Mouse (Mus musculus) liver, embryonic 12.5 days (tissue): ENCODE measurements at regions not wholly inside any gene's neighbourhood (a gene's known extent, or its start where the extent isn't known, plus 50 kb on each side); places are given as distances from the start of the nearest gene placed in this dataset.

Experiments used
- ATAC-seq: fragments of 200-750 bp; cut with Nextera tagmentation; 2 replicates; pipeline ENCODE4 v1.8.0; 2017; ENCODE audit warnings: moderate number of reproducible peaks, mild to moderate bottlenecking, moderate library complexity
- H3K27ac ChIP-seq: fragments of 300-500 bp; sonication (generic); 2 replicates; pipeline ENCODE4 v1.5.1; 2016; ENCODE audit warnings: mild to moderate bottlenecking
- H3K27me3 ChIP-seq: fragments of 300-500 bp; sonication (generic); replicated peaks from 2 replicates; pipeline ENCODE4 v1.6.1; 2016; ENCODE audit warnings: mild to moderate bottlenecking, moderate library complexity
- H3K36me3 ChIP-seq: fragments of 300-500 bp; sonication (generic); 2 replicates; pipeline ENCODE4 v1.6.1; 2016; ENCODE audit warnings: mild to moderate bottlenecking, moderate library complexity
- H3K4me1 ChIP-seq: fragments of 300-500 bp; sonication (generic); 2 replicates; pipeline ENCODE4 v1.6.1; 2016
- H3K4me2 ChIP-seq: fragments of 300-500 bp; sonication (generic); 2 replicates; pipeline ENCODE4 v1.6.1; 2016; ENCODE audit warnings: mild to moderate bottlenecking, moderate library complexity
- H3K4me3 ChIP-seq: fragments of 300-500 bp; sonication (generic); 2 replicates; pipeline ENCODE4 v1.5.1; 2016; ENCODE audit warnings: mild to moderate bottlenecking, moderate library complexity
- H3K9ac ChIP-seq: fragments of 300-500 bp; sonication (generic); 2 replicates; pipeline ENCODE4 v1.6.1; 2016; ENCODE audit warnings: mild to moderate bottlenecking, moderate library complexity
- H3K9me3 ChIP-seq: fragments of 300-500 bp; sonication (generic); replicated peaks from 2 replicates; pipeline ENCODE4 v1.6.1; 2016; ENCODE audit warnings: mild to moderate bottlenecking, moderate library complexity
- WGBS: fragments of 180-500 bp; shearing (Covaris S2); methylation state at CpG from one replicate; pipeline ENCODE4 v1.1.7; 2016; ENCODE audit not compliant: insufficient replicate concordance; 5-methylcytosine and 5-hydroxymethylcytosine counted together

DNA sequence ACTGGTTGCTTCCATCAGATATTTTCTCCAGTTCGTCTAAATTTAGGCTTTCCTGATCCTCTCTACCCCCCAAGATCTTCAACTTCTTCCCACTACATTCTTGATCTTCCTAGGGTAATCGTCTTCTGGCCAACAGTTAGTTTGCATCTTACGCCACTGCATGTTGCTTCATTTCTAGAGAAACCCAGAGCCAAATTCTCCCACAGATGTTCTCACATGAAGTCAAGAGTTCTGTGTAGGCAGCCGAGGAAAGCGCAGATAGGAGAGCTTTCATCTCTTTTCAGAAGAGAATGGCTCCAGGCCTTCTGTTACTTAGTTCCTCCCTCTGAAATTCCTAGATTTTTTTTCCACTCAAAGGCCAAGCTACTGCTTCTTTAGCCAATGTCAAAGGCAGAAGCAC is 179.9 kb downstream of the Fgf10 start:
- H3K36me3 ChIP-seq, result no peaks in the 10 kb centered on the region
- no peak overlapping the region for H3K9ac ChIP-seq
- no peaks in the 10 kb centered on the region for H3K4me1 ChIP-seq
- H3K9me3 ChIP-seq, result no peaks in the 10 kb centered on the region
- WGBS, result 79% methylated on average over 5 of the region's 5 CpGs
- no peak overlapping the region for H3K4me3 ChIP-seq
- no peaks in the 10 kb centered on the region for H3K27me3 ChIP-seq
- H3K4me2 ChIP-seq, result no peak overlapping the region
- no peak overlapping the region for H3K27ac ChIP-seq
- no peak for ATAC-seq

DNA sequence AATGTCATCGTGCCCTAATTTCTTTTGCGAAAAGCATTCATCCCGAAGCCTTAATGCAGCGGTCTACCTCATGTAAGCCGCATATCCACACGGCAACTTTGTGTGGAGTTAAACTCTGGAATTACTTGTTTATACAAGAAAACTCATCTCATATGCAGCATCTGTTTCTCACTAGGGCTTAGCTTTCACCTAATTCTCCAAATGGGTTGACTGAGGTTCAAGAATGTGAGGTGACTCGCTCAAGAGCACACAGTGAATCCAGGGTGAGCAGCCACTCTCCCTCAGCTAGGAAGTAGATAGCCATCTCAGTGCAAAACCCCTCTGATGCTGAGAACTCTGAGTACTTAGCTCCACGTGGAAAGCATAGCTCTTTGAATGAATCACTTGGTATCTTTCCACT is 181.1 kb downstream of the Fgf10 start:
- no peak for ATAC-seq
- Histone ChIP-seq H3K27ac (no peak overlapping the region), H3K9ac (no peak overlapping the region), H3K36me3 (no peaks in the 10 kb centered on the region), H3K4me1 (no peaks in the 10 kb centered on the region), H3K9me3 (no peaks in the 10 kb centered on the region), H3K27me3 (no peaks in the 10 kb centered on the region), H3K4me3 (no peak overlapping the region), H3K4me2 (no peak overlapping the region)
- WGBS, result 76% methylated on average over 8 of the region's 8 CpGs

DNA sequence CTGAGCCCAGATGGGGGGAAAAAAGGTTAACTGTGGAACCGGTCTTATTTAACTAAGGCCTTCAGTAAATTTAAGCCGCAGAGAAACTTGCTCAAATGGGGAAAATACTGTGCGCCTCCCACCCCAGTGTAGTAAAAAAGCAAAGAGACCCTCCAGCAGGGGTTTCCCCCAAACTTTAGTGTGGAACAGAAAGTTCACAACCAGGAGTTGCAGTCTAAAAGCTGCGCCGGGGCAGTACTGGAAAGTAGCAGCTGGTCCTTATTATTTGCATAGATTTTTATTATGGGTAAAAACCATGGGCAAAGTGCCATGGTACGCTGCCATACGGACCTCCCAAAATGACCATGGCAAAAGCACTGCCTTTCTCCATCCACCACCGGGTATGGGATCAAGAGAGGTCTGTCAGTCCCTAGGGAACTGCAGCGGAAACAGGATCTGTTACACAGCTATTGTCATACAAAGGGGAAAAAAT is 216.8 kb downstream of the Fgf10 start:
- Histone ChIP-seq H3K9ac (no peak overlapping the region), H3K4me1 (no peaks in the 10 kb centered on the region), H3K27me3 (no peaks in the 10 kb centered on the region), H3K9me3 (no peaks in the 10 kb centered on the region), H3K36me3 (no peaks in the 10 kb centered on the region), H3K4me2 (no peak overlapping the region), H3K27ac (no peak overlapping the region), H3K4me3 (no peak overlapping the region)
- 72% methylated on average over 9 of the region's 9 CpGs for WGBS
- ATAC-seq, result no peak

DNA sequence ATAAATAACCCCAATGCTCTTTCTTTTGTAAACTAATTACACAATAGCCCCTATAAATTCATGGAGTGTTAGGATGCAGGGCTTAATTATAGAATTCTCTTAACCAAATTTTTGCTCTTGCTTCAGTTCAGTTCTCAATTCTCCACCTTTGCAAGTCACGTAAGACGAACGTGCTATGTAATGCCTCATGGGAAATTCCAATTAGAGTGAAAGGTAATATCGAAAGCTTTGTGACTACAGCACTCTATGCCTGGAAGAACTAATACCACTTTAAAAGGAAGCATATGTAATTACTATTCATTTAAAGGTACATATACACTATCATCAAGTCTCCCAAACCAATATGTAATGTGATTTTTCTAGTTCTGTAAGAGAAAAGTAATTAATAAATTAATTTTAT is 225.5 kb downstream of the Fgf10 start:
- 85% methylated on average over 4 of the region's 4 CpGs for whole genome bisulfite sequencing
- Histone ChIP-seq H3K4me3 (no peak overlapping the region), H3K27me3 (no peaks in the 10 kb centered on the region), H3K9me3 (no peaks in the 10 kb centered on the region), H3K36me3 (no peaks in the 10 kb centered on the region), H3K27ac (no peak overlapping the region), H3K4me1 (no peaks in the 10 kb centered on the region), H3K4me2 (no peak overlapping the region), H3K9ac (no peak overlapping the region)
- ATAC-seq, result no peak

DNA sequence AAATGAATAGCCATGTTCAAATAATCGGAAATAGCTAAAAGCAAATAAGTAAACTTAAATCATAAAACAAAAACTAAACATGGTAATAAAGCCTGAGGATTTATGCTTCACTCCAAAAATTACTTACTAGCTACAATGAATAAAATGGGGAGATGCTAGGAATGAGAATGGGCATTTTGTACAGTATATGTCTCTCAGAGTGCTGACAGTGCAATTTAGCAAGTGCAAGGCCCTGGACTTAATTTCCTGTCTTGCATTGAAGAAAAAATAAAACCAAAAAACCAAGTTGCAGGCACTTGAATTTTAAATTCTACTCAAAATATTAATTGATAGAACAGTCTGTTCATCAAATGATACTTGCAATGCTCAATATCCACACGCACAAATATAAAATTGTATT is 232.4 kb downstream of the Fgf10 start:
- no peak overlapping the region for H3K9ac ChIP-seq
- ATAC-seq, result no peak
- H3K27me3 ChIP-seq, result no peaks in the 10 kb centered on the region
- H3K36me3 ChIP-seq, result no peaks in the 10 kb centered on the region
- no peak overlapping the region for H3K27ac ChIP-seq
- no peak overlapping the region for H3K4me2 ChIP-seq
- WGBS, result 69% methylated on average over 2 of the region's 2 CpGs
- H3K9me3 ChIP-seq, result no peaks in the 10 kb centered on the region
- H3K4me1 ChIP-seq, result no peaks in the 10 kb centered on the region
- no peak overlapping the region for H3K4me3 ChIP-seq

DNA sequence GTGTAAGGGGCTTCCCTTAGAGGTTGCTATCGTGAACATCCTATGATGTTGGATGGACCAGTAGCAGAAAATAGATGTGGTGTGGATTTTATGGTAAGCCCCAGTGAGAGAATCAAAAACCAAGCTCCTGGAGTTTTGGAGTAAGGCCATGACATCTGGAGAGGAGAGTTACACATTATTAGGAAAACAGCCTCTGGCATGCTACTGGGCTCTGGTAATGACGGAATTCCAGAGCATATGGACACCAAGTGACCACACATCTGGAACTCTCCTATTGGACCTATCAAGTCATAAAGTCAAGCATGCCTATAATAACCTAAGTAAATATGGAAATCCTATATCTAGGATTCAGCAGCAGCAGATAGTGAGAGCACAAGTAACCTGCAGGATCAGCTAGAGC is 240.8 kb downstream of the Fgf10 start:
- Histone ChIP-seq H3K4me2 (no peak overlapping the region), H3K9ac (no peak overlapping the region), H3K4me3 (no peak overlapping the region), H3K27me3 (no peaks in the 10 kb centered on the region), H3K27ac (no peak overlapping the region), H3K36me3 (no peaks in the 10 kb centered on the region), H3K9me3 (no peaks in the 10 kb centered on the region), H3K4me1 (no peaks in the 10 kb centered on the region)
- ATAC-seq, result no peak
- 76% methylated on average over 2 of the region's 2 CpGs for WGBS

DNA sequence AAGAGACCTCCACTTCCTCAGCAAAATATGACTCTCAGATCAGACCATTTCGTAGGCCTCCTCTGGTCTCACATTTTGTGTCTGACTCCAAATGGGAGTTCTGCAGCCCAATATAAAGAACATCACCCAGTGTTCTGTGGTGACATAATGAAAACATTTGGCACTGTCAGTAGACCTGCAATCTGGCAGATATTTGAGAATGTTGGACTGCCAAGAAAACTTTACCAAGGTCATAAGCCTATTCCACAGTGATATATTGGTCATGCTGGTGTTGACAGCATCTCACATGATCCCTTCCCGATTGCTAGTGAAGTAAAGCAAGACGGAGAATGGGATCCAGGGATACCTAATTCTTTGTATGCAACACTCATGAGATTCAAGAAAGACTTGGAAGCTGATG is 271.2 kb downstream of the Fgf10 start:
- no peaks in the 10 kb centered on the region for H3K36me3 ChIP-seq
- no peak for ATAC-seq
- no peak overlapping the region for H3K4me3 ChIP-seq
- H3K4me1 ChIP-seq, result no peaks in the 10 kb centered on the region
- H3K27ac ChIP-seq, result no peak overlapping the region
- H3K9ac ChIP-seq, result no peak overlapping the region
- H3K4me2 ChIP-seq, result no peak overlapping the region
- H3K9me3 ChIP-seq, result no peaks in the 10 kb centered on the region
- H3K27me3 ChIP-seq, result no peaks in the 10 kb centered on the region
- 61% methylated on average over 3 of the region's 3 CpGs for WGBS

DNA sequence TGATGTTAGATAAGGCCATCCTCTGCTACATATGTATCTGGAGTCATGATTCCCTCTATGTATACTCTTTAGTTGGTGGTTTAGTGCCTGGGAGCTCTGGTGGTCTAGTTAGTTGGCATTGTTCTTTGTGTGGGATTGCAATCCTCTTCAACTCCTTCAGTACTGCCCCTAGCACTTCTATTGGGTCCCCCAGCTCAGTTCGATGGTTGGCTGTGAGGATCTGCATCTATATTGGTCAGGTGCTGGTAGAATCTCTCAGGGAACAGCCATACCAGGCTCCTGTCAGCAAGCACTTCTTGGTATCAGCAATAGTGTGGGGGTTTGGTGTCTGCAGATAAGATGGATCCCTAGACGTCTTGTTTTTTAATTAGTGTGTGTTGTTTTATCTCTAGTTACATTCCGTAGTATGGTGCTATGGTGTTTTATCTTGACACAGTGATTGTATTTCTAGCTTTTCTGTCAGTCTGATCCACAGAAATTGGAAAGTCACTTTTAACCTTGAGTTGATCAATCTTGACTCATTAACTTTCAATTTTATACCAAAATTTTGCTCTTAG is 296.6 kb downstream of the Fgf10 start:
- H3K9me3 ChIP-seq, result no peaks in the 10 kb centered on the region
- H3K4me2 ChIP-seq, result no peak overlapping the region
- 19% methylated on average over 3 of the region's 3 CpGs for WGBS

DNA sequence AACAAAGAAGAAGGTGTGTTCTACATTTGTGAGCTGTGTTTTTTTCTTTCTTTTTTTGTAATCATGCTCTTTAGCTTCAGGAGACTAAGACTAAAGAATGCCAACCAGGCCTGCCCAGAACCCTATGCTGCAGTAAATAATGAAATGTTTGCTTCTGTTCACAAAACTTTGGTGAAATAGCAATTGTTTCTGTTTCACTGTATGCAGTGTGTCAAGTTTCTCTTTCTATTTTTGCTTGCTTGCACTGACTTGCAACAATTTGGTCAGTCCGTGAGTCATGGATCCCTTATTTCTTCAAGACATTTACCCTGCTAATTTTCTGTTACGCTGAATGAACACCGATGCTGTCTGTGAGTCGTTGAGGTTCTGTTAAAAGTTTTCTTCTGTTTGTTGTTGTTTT is 298.1 kb downstream of the Fgf10 start:
- Histone ChIP-seq H3K9ac (no peak overlapping the region), H3K9me3 (no peaks in the 10 kb centered on the region), H3K4me1 (0 out of 2 replicates have a peak, but pooled peaks cover 3% of the 10 kb centered on the region), H3K27me3 (no peaks in the 10 kb centered on the region), H3K27ac (no peak overlapping the region), H3K4me3 (no peak overlapping the region), H3K36me3 (no peaks in the 10 kb centered on the region), H3K4me2 (no peak overlapping the region)
- no peak for ATAC-seq
- 81% methylated on average over 4 of the region's 4 CpGs for WGBS

More for the DNA sequence above, 296.6 kb downstream of the Fgf10 start:
- H3K36me3 ChIP-seq, result no peaks in the 10 kb centered on the region
- H3K27me3 ChIP-seq, result no peaks in the 10 kb centered on the region
- peak; percentile 42; the same call in 1 of the 2 replicates for ATAC-seq
- H3K27ac ChIP-seq, result no peak overlapping the region
- no peak overlapping the region for H3K9ac ChIP-seq
- H3K4me3 ChIP-seq, result no peak overlapping the region
- H3K4me1 ChIP-seq, result 0 out of 2 replicates have a peak, but pooled peaks cover 3% of the 10 kb centered on the region

DNA sequence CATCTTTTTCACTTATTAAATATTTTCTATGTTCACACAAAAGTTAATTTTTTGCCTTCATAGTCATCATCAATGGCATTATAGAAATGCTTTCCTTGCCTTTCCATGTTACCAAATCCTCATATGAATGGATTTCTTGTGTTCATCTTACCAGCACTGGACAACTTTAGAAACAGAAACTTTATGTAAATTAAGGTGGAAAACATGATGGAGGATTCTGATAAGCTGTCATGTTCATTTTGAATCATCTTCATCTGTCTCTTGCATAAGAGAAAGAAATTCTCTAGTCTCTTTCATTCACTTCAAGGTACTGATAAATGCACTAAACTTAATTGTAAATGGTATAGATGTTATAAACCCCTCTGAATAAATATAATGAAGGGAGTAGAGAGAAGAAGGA is 305.4 kb downstream of the Fgf10 start:
- no peaks in the 10 kb centered on the region for H3K4me1 ChIP-seq
- H3K9ac ChIP-seq, result no peak overlapping the region
- H3K4me3 ChIP-seq, result no peak overlapping the region
- H3K27me3 ChIP-seq, result no peaks in the 10 kb centered on the region
- H3K9me3 ChIP-seq, result no peaks in the 10 kb centered on the region
- H3K27ac ChIP-seq, result no peak overlapping the region
- H3K4me2 ChIP-seq, result no peak overlapping the region
- H3K36me3 ChIP-seq, result no peaks in the 10 kb centered on the region
- ATAC-seq, result no peak

DNA sequence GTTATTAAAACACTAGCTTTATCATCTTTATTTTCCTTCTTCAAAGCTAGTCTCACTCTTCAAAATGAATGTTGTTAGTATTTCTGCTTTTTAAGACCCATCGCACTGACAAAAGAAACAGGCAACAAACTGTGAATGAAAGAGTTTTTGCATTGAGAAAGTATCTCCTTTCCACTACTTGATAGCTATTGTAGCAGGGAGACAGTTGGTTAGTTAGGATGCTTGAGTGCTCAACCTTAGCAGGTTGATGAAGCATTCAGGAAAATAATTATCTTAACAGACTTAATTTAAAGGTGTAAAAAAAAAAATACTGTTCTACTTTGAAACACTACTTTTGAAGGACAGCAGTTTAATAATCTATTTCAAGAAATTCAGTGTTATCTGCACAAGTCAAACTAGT is 305.9 kb downstream of the Fgf10 start:
- H3K4me1 ChIP-seq, result no peaks in the 10 kb centered on the region
- H3K36me3 ChIP-seq, result no peaks in the 10 kb centered on the region
- no peak overlapping the region for H3K4me3 ChIP-seq
- 63% methylated on average over 1 of the region's 1 CpGs for WGBS
- no peaks in the 10 kb centered on the region for H3K9me3 ChIP-seq
- H3K27me3 ChIP-seq, result no peaks in the 10 kb centered on the region
- H3K9ac ChIP-seq, result no peak overlapping the region
- no peak for ATAC-seq
- H3K27ac ChIP-seq, result no peak overlapping the region
- H3K4me2 ChIP-seq, result no peak overlapping the region

DNA sequence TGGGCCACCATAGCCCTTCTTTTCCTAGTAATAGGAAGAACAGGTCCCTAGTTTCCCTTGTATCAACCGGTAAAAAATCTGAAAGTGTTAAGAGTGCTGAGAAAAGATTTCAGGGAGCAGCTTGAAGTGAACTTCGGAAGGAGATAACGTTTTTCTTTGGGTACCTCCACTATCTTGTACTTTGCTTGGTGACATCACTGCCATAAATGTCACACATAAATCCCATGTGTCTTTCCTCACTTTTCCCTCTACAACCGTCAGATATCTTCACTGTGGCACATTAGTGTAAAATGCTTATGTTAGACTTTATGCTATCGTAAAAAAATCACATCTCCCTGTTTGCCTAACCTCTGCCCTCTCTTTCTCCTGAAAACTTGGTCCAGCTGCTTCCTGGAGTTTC is 309.9 kb downstream of the Fgf10 start:
- H3K4me2 ChIP-seq, result no peak overlapping the region
- H3K4me3 ChIP-seq, result no peak overlapping the region
- H3K36me3 ChIP-seq, result no peaks in the 10 kb centered on the region
- no peaks in the 10 kb centered on the region for H3K27me3 ChIP-seq
- ATAC-seq, result no peak
- no peaks in the 10 kb centered on the region for H3K4me1 ChIP-seq
- H3K9me3 ChIP-seq, result no peaks in the 10 kb centered on the region
- H3K27ac ChIP-seq, result no peak overlapping the region
- no peak overlapping the region for H3K9ac ChIP-seq
- 55% methylated on average over 5 of the region's 5 CpGs for WGBS

DNA sequence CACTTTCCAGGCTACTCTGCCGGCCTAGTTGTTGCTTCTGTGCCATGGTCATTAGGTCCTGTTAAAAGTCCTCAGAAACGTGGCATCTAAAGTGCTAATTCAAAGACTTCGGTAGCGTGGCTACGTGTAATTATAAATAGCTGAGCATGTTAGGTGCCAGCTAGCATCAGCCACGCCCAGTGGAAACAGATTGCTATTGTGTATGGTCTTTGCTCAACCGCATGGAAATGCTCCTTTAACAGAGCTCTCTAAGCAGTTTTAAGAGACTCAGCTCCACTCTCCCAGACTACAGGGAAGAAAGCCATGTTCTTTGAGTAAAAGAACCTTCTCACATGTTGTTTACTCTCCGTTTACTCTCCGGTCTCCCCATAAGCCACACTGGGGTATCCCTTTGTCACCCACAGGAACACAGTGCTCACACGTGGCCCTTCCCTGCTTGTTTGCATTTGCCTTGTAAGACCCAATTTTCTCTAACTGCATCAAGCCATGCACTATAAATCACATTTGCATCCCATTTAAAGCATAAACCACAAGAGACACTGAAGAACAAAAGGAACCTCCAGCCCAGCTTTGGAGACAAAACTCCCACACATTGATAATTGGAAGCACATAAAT is 311.7 kb downstream of the Fgf10 start:
- Histone ChIP-seq H3K9me3 (no peaks in the 10 kb centered on the region), H3K36me3 (no peaks in the 10 kb centered on the region), H3K4me3 (no peak overlapping the region), H3K4me1 (no peaks in the 10 kb centered on the region), H3K27ac (no peak overlapping the region), H3K27me3 (no peaks in the 10 kb centered on the region), H3K9ac (no peak overlapping the region), H3K4me2 (no peak overlapping the region)
- WGBS, result 73% methylated on average over 10 of the region's 10 CpGs
- no peak for ATAC-seq
